Mouse (Mus musculus) kidney, embryonic 15.5 days (tissue): Measurements from ENCODE around the gene Dcpp1. TPM values are rescaled to one million over a fixed set of nuclear protein-coding genes. Genes with fewer than 3 reads are reported as not detected.

ENCODE experiments used
- polyA plus RNA-seq: library from polyadenylated mRNA; unstranded; fragments of >200 nt; fragmentation: Nextera tagmentation; extraction: Ambion mirVana; gene quantifications from 2 replicates; pipeline ENCODE4 v1.2.1, GENCODE M21; 2015

The Dcpp1 gene
- polyA plus RNA-seq, 1 experiment from 2014 or later, result not detected

Other genes starting within 250 kb of the Dcpp1 start
- gene Mmp25, start 235.6 kb upstream of the Dcpp1 start, polyA plus RNA-seq, result 1.1 and 1.3 TPM in 2 replicates
- gene Bicdl2, start 220.4 kb upstream of the Dcpp1 start, polyA plus RNA-seq, result 1.3 and 1.5 TPM in 2 replicates
- 63.2 and 69.5 TPM in 2 replicates for gene Hcfc1r1, start 207.3 kb upstream of the Dcpp1 start, polyA plus RNA-seq
- gene Thoc6, start 207.0 kb upstream of the Dcpp1 start, polyA plus RNA-seq, result 52.4 and 53.4 TPM in 2 replicates
- gene Tnfrsf12a, start 203.4 kb upstream of the Dcpp1 start, polyA plus RNA-seq, result 27.5 and 29.5 TPM in 2 replicates
- gene Cldn6, start 201.6 kb upstream of the Dcpp1 start, polyA plus RNA-seq, result 189 and 191 TPM in 2 replicates
- gene Cldn9, start 196.8 kb upstream of the Dcpp1 start, polyA plus RNA-seq, result 51.2 and 53.1 TPM in 2 replicates
- gene 1520401A03Rik, start 158.1 kb upstream of the Dcpp1 start, polyA plus RNA-seq, result 0.14 and 0.88 TPM in 2 replicates
- gene Pkmyt1, start 154.5 kb upstream of the Dcpp1 start, polyA plus RNA-seq, result 48.4 and 56.3 TPM in 2 replicates
- gene Paqr4, start 140.0 kb upstream of the Dcpp1 start, polyA plus RNA-seq, result 19.8 and 23.8 TPM in 2 replicates
- 1.9 and 2.2 TPM in 2 replicates for gene Kremen2, start 135.0 kb upstream of the Dcpp1 start, polyA plus RNA-seq
- 89.5 and 91.0 TPM in 2 replicates for gene Flywch1, start 109.3 kb upstream of the Dcpp1 start, polyA plus RNA-seq
- 35.0 and 37.4 TPM in 2 replicates for gene Flywch2, start 94.8 kb upstream of the Dcpp1 start, polyA plus RNA-seq
- 496 and 536 TPM in 2 replicates for gene Srrm2, start 90.3 kb upstream of the Dcpp1 start, polyA plus RNA-seq
- 999 and 1,052 TPM in 2 replicates for gene Elob, start 51.7 kb upstream of the Dcpp1 start, polyA plus RNA-seq
- 0.18 TPM in 1 of 2 replicates, not detected in the other for gene Prss33, start 44.8 kb upstream of the Dcpp1 start, polyA plus RNA-seq
- 1.8 TPM in 1 of 2 replicates, not detected in the other for gene Prss32, start 37.0 kb upstream of the Dcpp1 start, polyA plus RNA-seq
- gene Prss41, start 36.7 kb upstream of the Dcpp1 start, polyA plus RNA-seq, result 3.2 and 3.3 TPM in 2 replicates
- not detected in 2 replicates for gene Prss21, start 12.8 kb upstream of the Dcpp1 start, polyA plus RNA-seq
- gene Dcpp2, start within 50 bp of the Dcpp1 start, polyA plus RNA-seq, result not detected in 2 replicates
- gene Dcpp3, start 36.6 kb downstream of the Dcpp1 start, polyA plus RNA-seq, result not detected in 2 replicates
- gene Sbp, start 60.8 kb downstream of the Dcpp1 start, polyA plus RNA-seq, result not detected in 2 replicates
- not detected in 2 replicates for gene Sbpl, start 74.4 kb downstream of the Dcpp1 start, polyA plus RNA-seq
- gene Prss30, start 99.7 kb downstream of the Dcpp1 start, polyA plus RNA-seq, result 0.18 and 0.23 TPM in 2 replicates
- gene Prss22, start 117.2 kb downstream of the Dcpp1 start, polyA plus RNA-seq, result 0.57 and 1.2 TPM in 2 replicates
- gene Prss27, start 157.3 kb downstream of the Dcpp1 start, polyA plus RNA-seq, result 0.26 and 0.29 TPM in 2 replicates
- gene Kctd5, start 192.6 kb downstream of the Dcpp1 start, polyA plus RNA-seq, result 62.8 and 64.1 TPM in 2 replicates